Mouse (Mus musculus): ENCODE measurements around the gene Cd300c2.
"Not testable (repeated sequence)": the region's sequence is repeated elsewhere in the genome, so short reads cannot be mapped to it uniquely, and the experiment has no call there.

GRCm38 (mm10) chr11:115016093-115016492, 14.4 kb upstream of the Cd300c2 start, which contains the start of gene Cd300ld2:
- TF ChIP-seq CTCF, EP300 (IDR thresholded peaks at IDR 0.05; ENCODE audit: low read depth): not testable (repeated sequence)
